Comparison of ENCODE assay signal across 15 mouse cellular contexts in genomic region chr1:143524522-143524865, GRCm38 (mm10).
DNase-seq lines count a peak whose midpoint lies in the region; ATAC-seq lines count a peak whose summit lies in the region.
"Had no signal": no experiment of that assay in that cellular context is flagged by ENCODE, and none has a peak within 500 bp of the region (broad histone marks: within the 10 kb centered on the region; RNA-seq: fewer than 3 reads in every experiment).

No protein-coding gene starts in this region.

- no peaks in the 10 kb centered on the region for H3K27me3 ChIP-seq in kidney, embryonic 15.5 days
- no peaks in the 10 kb centered on the region for H3K27me3 ChIP-seq in liver, embryonic 12.5 days (replicated peaks)
- H3K27me3 ChIP-seq: limb, embryonic 12.5 days had no signal

- no peaks in the 10 kb centered on the region for H3K4me1 ChIP-seq in kidney, embryonic 15.5 days
- H3K4me1 ChIP-seq in liver, embryonic 12.5 days = no peaks in the 10 kb centered on the region
- H3K4me1 ChIP-seq: limb, embryonic 12.5 days had no signal

- H3K27ac ChIP-seq in kidney, embryonic 15.5 days = no peak overlapping the region
- H3K27ac ChIP-seq in liver, embryonic 12.5 days = no peak overlapping the region
- H3K27ac ChIP-seq: limb, embryonic 12.5 days had no signal

- 31% methylated on average over 5 of the region's 5 CpGs for WGBS in kidney, embryonic 15.5 days
- 60% methylated on average over 5 of the region's 5 CpGs for WGBS in liver, embryonic 12.5 days (ENCODE audit: insufficient replicate concordance)

- intact Hi-C loops in heart, postnatal 14 days (cut with DNase I) = no loop called here

- no peak for DNase-seq in kidney, postnatal 10 days
- DNase-seq in gastrocnemius, adult 18-20 months (ENCODE audit: low spot score) = peak; percentile 74
- DNase-seq in heart, adult 9 months (ENCODE audit: low spot score in 2 of 2) = peak; percentile 41 to 47
- DNase-seq in heart, postnatal 14 days = peak; percentile 2 to 19
- DNase-seq in testis, postnatal 10 days (ENCODE audit: low spot score) = no peak
- DNase-seq: adrenal gland, postnatal 14 days; B cell, adult 2 months; kidney, postnatal 36 days; lung, embryonic 14.5 days; thymus, adult 2 months had no signal

- H3K4me2 ChIP-seq in kidney, embryonic 15.5 days = no peak overlapping the region
- H3K4me2 ChIP-seq in liver, embryonic 12.5 days = no peak overlapping the region
- H3K4me2 ChIP-seq: limb, embryonic 12.5 days; lung, embryonic 14.5 days had no signal

- no peak overlapping the region for H3K9ac ChIP-seq in kidney, embryonic 15.5 days
- no peak overlapping the region for H3K9ac ChIP-seq in liver, embryonic 12.5 days
- H3K9ac ChIP-seq: limb, embryonic 12.5 days; lung, embryonic 14.5 days had no signal

- no peaks in the 10 kb centered on the region for H3K9me3 ChIP-seq in kidney, embryonic 15.5 days (replicated peaks)
- H3K9me3 ChIP-seq in liver, embryonic 12.5 days (replicated peaks) = no peaks in the 10 kb centered on the region
- H3K9me3 ChIP-seq: limb, embryonic 12.5 days had no signal

- 0 out of 2 replicates have a peak, but pooled peaks have one; percentile 29 for ATAC-seq in kidney, embryonic 15.5 days (replicated peaks; ENCODE audit: low FRiP score)
- no peak for ATAC-seq in liver, embryonic 12.5 days
- no peak for ATAC-seq in CD4-positive, CD25-positive, alpha-beta regulatory T cell, adult 4 months
- ATAC-seq: forebrain, embryonic 16.5 days had no signal

- H3K4me3 ChIP-seq in kidney, embryonic 15.5 days (replicated peaks) = no peak overlapping the region
- H3K4me3 ChIP-seq in liver, embryonic 12.5 days = no peak overlapping the region
- H3K4me3 ChIP-seq: limb, embryonic 12.5 days had no signal

- H3K36me3 ChIP-seq in kidney, embryonic 15.5 days = no peaks in the 10 kb centered on the region
- no peaks in the 10 kb centered on the region for H3K36me3 ChIP-seq in liver, embryonic 12.5 days
- H3K36me3 ChIP-seq: limb, embryonic 12.5 days had no signal

Comparison
In these comparisons a context has a peak if more than half of its experiments do, and no peak if none do; other contexts are left out.
1. DNase-seq: peak in gastrocnemius, adult 18-20 months (single experiment), heart, adult 9 months (2 of 2) and heart, postnatal 14 days (2 of 2); none in kidney, postnatal 10 days (single experiment) and testis, postnatal 10 days (single experiment).